Mouse (Mus musculus): ENCODE measurements around the gene Bloc1s1.

- TF ChIP-seq CTCF (IDR thresholded peaks at IDR 0.05; ENCODE audit: control insufficient read depth, insufficient read depth, low read length) = no peak
- no peak for TF ChIP-seq POLR2A (IDR thresholded peaks at IDR 0.05; ENCODE audit: borderline replicate concordance, control insufficient read depth, low read depth, low read length)
Observed at GRCm38 (mm10) chr10:128921251-128921650, 2.6 kb downstream of the Bloc1s1 start.

Data from bone marrow, adult 2 months (tissue).